Mouse (Mus musculus): Measurements from ENCODE around the gene Sprr2d. TPM values are rescaled to one million over a fixed set of nuclear protein-coding genes. Genes with fewer than 3 reads are reported as not detected.

Gene Sprr2d
- polyA plus RNA-seq, 1 experiment from 2014 or later: not detected

DNA sequence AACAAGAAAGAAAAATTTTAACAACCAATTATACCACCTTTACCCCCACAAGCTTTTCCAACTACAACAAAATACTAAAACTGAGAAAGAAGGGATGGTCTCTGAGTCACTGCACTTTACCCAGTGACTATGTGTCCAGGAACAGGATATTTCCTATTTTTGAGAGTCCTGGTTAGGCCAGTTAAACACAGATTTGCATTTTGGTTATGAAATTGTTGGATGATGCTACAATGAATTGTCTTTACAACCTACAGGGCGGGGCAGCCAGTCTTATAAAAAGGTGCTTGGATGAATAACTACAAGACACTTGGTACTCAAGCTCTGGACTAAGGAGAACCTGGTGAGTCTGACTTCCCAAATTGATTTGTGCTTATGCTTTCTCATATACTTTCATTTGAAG is 46.4 kb downstream of the Sprr2d start, which contains the start of gene Sprr2h:
TSS of gene Sprr2h (plus strand) at position 301 of the 400 bp plus-strand sequence.
- H3K4me2 ChIP-seq (ENCODE audit: low read length): no peak within 1 kb of the TSS
- H3K36me3 ChIP-seq (ENCODE audit: control insufficient read depth, insufficient read depth, low read length): no peaks in the 10 kb centered on the region
- 83% methylated on average over 1 of the region's 1 CpGs for WGBS
- no peaks in the 10 kb centered on the region for H3K4me1 ChIP-seq (ENCODE audit: control insufficient read depth, insufficient read depth, low read length)
- H3K9ac ChIP-seq (ENCODE audit: low read length): no peak within 1 kb of the TSS
- no peak for DNase-seq (ENCODE audit: low spot score)
- no peak for ATAC-seq
- H3K27ac ChIP-seq (ENCODE audit: low read depth, low read length): no peak within 1 kb of the TSS
- H3K4me3 ChIP-seq (ENCODE audit: low read depth, low read length): no peak within 1 kb of the TSS
- H3K9me3 ChIP-seq (replicated peaks; ENCODE audit: control insufficient read depth, low read length): no peaks in the 10 kb centered on the region
- no peaks in the 10 kb centered on the region for H3K27me3 ChIP-seq (replicated peaks; ENCODE audit: control insufficient read depth, insufficient read depth, low read length)

Other genes starting within 250 kb of the Sprr2d start
- not detected in 2 replicates for gene Prr9, start 215.2 kb upstream of the Sprr2d start, polyA plus RNA-seq (2014; fragmentation: Nextera tagmentation; extraction: Ambion mirVana)
- not detected in 2 replicates for gene Lelp1, start 196.4 kb upstream of the Sprr2d start, polyA plus RNA-seq (2014; fragmentation: Nextera tagmentation; extraction: Ambion mirVana)
- gene Sprr2a1, start 123.3 kb upstream of the Sprr2d start, polyA plus RNA-seq (2014; fragmentation: Nextera tagmentation; extraction: Ambion mirVana): not detected in 2 replicates
- not detected in 2 replicates for gene Sprr2a2, start 123.2 kb upstream of the Sprr2d start, polyA plus RNA-seq (2014; fragmentation: Nextera tagmentation; extraction: Ambion mirVana)
- not detected in 2 replicates for gene Sprr2a3, start 53.7 kb upstream of the Sprr2d start, polyA plus RNA-seq (2014; fragmentation: Nextera tagmentation; extraction: Ambion mirVana)
- gene Sprr2b, start 22.5 kb upstream of the Sprr2d start, polyA plus RNA-seq (2014; fragmentation: Nextera tagmentation; extraction: Ambion mirVana): not detected in 2 replicates
- not detected in 2 replicates for gene Sprr2e, start 13.0 kb downstream of the Sprr2d start, polyA plus RNA-seq (2014; fragmentation: Nextera tagmentation; extraction: Ambion mirVana)
- gene Sprr2f, start 26.0 kb downstream of the Sprr2d start, polyA plus RNA-seq (2014; fragmentation: Nextera tagmentation; extraction: Ambion mirVana): not detected in 2 replicates
- not detected in 2 replicates for gene Sprr2h, start 46.5 kb downstream of the Sprr2d start, polyA plus RNA-seq (2014; fragmentation: Nextera tagmentation; extraction: Ambion mirVana)
- gene Sprr2i, start 68.9 kb downstream of the Sprr2d start, polyA plus RNA-seq (2014; fragmentation: Nextera tagmentation; extraction: Ambion mirVana): not detected in 2 replicates
- gene Sprr2j-ps, start 78.9 kb downstream of the Sprr2d start, polyA plus RNA-seq (2014; fragmentation: Nextera tagmentation; extraction: Ambion mirVana): not detected in 2 replicates
- 4.3 and 6.3 TPM in 2 replicates for gene Gm9774, start 90.3 kb downstream of the Sprr2d start, polyA plus RNA-seq (2014; fragmentation: Nextera tagmentation; extraction: Ambion mirVana)
- not detected in 2 replicates for gene Sprr2k, start 93.4 kb downstream of the Sprr2d start, polyA plus RNA-seq (2014; fragmentation: Nextera tagmentation; extraction: Ambion mirVana)
- gene Sprr1b, start 99.6 kb downstream of the Sprr2d start, polyA plus RNA-seq (2014; fragmentation: Nextera tagmentation; extraction: Ambion mirVana): not detected in 2 replicates
- not detected in 2 replicates for gene Sprr3, start 119.6 kb downstream of the Sprr2d start, polyA plus RNA-seq (2014; fragmentation: Nextera tagmentation; extraction: Ambion mirVana)
- not detected in 2 replicates for gene Sprr1a, start 146.8 kb downstream of the Sprr2d start, polyA plus RNA-seq (2014; fragmentation: Nextera tagmentation; extraction: Ambion mirVana)
- not detected in 2 replicates for gene Sprr4, start 161.4 kb downstream of the Sprr2d start, polyA plus RNA-seq (2014; fragmentation: Nextera tagmentation; extraction: Ambion mirVana)
- gene 2310046K23Rik, start 195.4 kb downstream of the Sprr2d start, polyA plus RNA-seq (2014; fragmentation: Nextera tagmentation; extraction: Ambion mirVana): not detected in 2 replicates
- gene Ivl, start 234.6 kb downstream of the Sprr2d start, polyA plus RNA-seq (2014; fragmentation: Nextera tagmentation; extraction: Ambion mirVana): not detected in 2 replicates
- not detected in 2 replicates for gene Smcp, start 249.9 kb downstream of the Sprr2d start, polyA plus RNA-seq (2014; fragmentation: Nextera tagmentation; extraction: Ambion mirVana)

Measured in forebrain, embryonic 14.5 days (tissue).